Mouse (Mus musculus): ENCODE results near the gene Gm49776.
"Not testable (repeated sequence)": the region's sequence is repeated elsewhere in the genome, so short reads cannot be mapped to it uniquely, and the experiment has no call there.

Gene Gm49776

GRCm38 (mm10) chr16:18202061-18202460, 56.1 kb downstream of the Gm49776 start:
- no peak for DNase-seq (ENCODE audit: low spot score)

- no peak for DNase-seq (ENCODE audit: low spot score)
Measured at GRCm38 (mm10) chr16:18201620-18202019, 56.5 kb downstream of the Gm49776 start.

GRCm38 (mm10) chr16:18200062-18200461, 58.1 kb downstream of the Gm49776 start:
- no peak for DNase-seq (ENCODE audit: low spot score)

GRCm38 (mm10) chr16:18198365-18199098, 59.6 kb downstream of the Gm49776 start:
- DNase-seq (ENCODE audit: low spot score): no peak

GRCm38 (mm10) chr16:18197881-18198280, 60.2 kb downstream of the Gm49776 start:
- no peak for DNase-seq (ENCODE audit: low spot score)

- not testable (repeated sequence) for DNase-seq (ENCODE audit: low spot score)
Measured at GRCm38 (mm10) chr16:18195561-18195960, 62.6 kb downstream of the Gm49776 start.
